Mouse (Mus musculus): ENCODE results near the gene Oprd1. TPM values are rescaled to one million over a fixed set of nuclear protein-coding genes. Genes with fewer than 3 reads are reported as not detected.

Oprd1 gene
- total RNA-seq (2021), result under 1 TPM; 0.07 TPM
- long read RNA-seq, experiment 1, result 0 reads
- long read RNA-seq, experiment 2, result 0 reads

DNA sequence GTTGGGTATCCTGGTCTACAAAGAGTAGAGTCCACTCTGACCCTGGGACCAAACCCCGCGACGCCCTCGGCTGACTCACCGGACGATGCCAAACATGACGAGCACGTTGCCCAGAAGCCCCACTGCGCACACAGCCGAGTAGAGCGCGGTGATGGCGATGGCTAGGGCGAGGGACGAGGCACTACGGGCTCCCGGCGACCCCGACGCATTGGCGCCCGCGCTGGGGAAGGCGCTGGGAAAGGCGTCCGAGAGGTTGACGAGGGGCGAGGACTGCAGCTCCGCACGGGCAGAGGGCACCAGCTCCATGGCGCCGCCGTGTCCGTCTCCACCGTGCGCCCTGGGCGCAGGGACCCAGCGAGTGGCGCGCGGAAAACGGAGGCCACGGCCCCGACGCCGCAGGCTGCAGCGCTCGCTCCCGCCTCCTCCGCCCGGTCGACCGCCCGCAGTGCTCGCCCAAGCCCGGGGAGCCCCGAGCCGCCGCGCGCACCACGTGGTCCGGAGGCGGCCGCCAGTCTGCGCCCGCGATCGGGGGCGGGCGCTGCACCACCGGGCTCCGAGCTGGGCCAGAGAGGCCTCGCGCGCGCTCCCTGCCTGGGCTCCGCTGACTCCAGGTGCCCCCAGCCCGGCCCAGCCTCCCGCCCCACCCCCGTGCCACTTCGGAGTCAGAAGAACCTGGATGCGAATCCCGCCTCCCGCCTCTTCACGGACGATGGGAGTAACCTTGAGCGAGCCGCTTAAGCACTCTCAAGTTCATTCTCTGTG is at the start of gene Oprd1:
Oprd1 (minus strand) TSS at position 407 of the 762 bp plus-strand sequence.
- DNase-seq (ENCODE audit: low spot score), result no peak

DNA sequence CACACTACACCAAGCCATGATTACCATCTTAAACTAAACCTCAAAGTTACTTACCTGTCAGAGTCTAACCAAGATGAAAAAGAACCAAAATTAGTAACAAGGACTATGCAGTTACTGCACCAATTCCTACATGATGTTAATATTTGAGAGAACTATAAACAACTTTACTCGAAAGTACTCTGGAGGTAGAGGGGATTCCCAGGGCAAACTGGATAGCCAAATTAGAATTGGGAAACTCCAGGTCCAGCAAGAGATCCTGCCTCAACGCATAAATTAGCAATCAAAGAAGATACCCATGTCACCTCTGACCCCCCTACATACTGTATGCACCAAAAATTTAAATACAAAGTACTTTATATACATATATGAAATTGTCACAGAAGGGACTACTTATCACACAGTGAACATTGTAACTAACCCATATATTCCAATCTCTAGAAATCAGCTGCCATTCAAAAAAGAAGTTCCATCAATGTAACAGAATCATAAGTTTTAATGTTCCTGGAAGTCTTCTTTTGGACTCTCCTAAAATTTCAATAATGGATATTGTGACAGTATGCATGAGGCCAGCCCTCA is 43.6 kb upstream of the Oprd1 start:
- DNase-seq (ENCODE audit: low spot score), result no peak

DNA sequence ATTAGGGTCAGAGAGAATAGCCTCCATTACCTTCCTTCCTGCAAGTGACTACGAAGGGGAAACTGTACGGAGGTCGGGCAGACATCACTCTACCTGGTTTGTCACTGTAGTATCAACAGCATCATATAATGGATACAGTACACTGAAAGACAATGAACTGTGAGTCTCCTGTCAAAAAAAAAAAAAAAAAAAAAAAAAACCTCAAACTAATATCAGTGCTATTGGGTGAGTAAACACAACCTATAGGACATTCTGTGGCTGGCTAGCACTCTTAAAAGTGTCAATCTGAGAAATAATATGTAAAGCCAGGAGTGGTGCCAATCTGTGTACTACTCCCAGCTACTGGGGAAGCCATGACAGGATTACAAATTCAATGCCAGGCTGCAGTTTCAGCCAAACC is 38.9 kb upstream of the Oprd1 start:
- DNase-seq (ENCODE audit: low spot score), result no peak

DNA sequence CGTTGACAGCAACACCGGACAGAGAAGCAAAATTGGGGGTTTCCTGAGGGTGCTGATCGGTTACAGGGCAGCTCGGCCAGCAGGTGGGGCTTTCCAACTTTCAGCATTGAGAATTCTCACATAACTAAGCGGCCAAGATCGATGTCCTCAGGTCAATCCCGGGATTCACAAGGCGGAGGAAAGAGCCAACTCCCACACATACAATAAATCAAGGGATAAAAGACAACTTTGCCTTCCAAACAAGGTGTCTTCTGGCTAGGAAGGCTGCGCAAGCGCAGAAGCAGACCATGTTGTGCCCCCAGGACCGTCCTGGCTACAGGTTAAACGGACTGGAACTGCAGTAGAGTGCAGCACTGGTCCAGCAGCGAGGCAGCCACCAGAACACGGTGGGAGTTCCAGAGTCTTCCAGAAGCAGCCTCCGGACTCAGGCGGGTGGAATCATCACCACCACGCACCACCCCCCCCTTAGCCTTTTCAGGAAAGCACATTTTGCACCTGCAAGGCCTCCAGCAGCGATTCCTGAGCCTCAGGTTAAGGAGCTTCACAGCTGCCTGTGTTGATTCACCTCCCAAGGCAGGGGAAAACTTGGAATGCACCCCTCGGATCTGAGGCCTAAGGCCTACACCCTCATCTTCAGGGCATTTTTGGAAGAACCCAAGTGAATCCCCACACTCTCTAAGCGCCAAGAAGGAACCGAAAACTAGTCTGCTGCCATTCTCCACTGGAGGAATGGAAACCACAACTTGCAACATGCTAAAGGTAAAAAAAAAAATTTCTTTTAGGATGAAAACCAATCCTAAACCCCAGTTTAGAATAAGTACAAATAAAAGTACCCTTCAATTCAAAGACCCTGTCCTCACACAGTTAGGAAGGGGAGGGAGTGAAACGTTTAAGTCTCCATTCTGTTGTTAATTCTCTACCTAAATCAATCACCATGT is 37.7 kb upstream of the Oprd1 start:
- no peak for DNase-seq (ENCODE audit: low spot score)

DNA sequence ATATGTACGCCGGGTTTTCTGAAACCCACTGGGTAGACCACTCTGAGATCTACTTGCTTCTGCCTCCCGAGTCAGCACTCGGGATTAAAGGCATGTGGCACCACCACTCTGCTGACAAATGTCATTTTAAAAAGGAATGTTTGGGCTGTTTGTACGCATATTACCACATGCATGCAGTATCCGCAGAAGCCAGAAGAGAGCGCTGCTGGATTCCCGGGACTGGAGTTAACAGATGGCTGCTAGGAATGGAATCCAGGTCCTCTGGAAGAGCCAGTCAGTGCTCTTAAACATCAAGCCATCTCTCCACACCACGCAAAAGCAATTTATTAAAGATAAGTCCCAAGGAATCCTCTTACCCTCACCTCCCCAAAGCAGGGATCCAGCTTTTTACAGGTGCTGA is 36.4 kb upstream of the Oprd1 start:
- no peak for DNase-seq (ENCODE audit: low spot score)

DNA sequence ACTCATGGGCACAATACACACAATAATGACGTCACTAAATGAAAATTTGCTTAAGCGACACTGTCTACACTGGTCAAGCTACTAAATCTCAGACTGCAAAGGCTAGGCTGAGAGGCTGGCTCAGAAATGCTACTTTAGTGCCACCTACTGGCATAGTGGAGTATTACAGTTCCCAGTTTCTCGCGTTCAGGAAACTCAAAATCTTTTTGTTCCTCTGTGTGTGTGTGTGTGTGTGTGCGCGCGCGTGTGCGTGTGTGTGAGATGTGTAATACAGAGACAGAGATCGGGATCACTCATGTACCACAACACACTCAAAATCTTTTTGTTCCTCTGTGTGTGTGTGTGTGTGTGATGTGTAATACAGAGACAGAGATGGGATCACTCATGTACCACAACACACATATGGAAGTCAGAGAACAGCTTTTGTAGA is 34.4 kb upstream of the Oprd1 start:
- DNase-seq (ENCODE audit: low spot score), result peak; percentile 72

DNA sequence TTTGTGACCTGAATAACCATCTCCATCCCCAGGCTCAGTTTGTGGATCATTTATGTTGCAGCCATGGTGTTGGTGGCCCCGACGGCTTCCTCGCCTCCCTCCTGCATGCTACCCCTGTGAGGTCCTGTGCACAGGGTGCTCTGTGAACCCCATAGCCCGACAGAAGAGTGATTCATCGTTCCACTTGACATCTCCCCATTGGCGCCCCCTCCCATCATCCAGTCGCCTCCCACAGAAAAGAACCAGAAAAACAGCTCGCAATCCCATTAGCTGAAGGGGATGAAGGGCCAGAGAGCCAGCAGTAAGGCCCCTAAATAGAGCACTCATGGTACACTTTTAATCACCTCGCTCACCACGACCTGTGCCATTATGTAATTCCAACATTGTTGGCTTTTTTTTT is 32.2 kb upstream of the Oprd1 start:
- no peak for DNase-seq (ENCODE audit: low spot score)

DNA sequence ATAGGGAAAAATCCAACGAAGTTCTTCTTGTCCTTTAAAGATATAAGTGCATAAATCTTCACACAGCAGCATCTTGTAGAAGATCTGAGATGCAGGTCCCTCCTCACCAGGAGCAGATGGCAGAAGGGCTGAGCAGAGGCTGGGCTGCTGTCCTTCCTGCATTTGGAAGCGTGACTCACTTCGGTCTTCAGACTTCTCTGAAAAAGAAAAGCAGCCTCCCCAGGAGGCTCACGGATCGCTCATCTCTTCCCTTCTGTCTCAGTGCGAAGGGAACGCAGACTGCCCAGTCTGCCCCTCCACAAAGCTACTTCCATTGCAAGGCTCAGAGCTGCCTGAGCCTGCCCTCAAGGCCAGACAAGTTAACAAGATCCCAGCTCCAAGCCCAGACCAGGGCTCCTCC is 26.6 kb upstream of the Oprd1 start:
- DNase-seq (ENCODE audit: low spot score), result no peak

DNA sequence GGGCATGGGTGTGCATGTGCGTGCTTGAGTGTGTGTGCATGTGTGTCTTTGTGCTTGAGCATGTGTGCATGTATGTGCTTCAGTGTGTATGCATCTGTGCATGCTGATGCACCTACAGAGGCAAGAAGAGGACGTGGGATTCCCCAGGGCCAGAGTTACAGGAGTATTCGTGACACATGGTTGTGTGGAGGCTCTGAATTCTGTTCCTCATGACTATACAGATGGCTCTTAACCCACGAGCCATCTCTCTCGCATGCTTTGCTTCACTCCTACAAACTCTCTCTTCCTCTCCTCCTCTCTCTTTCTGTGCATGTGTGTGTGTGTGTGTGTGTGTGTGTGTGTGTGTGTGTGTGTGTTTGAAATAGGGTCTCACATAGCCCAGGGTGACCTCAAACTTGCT is 25.5 kb upstream of the Oprd1 start:
- DNase-seq (ENCODE audit: low spot score), result no peak

DNA sequence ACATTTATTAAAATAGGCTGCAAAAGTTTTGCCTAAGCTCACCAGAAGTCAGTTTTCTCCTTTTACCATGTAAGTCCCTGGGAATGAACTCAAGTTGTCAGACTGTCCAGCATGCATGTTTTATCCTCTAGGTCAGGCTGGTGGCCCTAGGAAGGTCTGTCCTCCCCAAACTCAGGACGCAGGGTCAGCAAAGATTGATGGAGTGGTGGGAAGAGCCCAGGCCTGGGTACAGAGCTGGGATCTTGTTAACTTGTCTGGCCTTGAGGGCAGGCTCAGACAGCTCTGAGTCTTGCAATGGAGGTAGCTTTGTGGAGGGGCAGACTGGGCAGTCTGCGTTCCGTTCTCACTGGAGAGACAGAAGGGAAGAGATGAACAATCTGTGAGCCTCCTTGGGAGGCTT is 25.0 kb upstream of the Oprd1 start:
- DNase-seq (ENCODE audit: low spot score), result no peak

DNA sequence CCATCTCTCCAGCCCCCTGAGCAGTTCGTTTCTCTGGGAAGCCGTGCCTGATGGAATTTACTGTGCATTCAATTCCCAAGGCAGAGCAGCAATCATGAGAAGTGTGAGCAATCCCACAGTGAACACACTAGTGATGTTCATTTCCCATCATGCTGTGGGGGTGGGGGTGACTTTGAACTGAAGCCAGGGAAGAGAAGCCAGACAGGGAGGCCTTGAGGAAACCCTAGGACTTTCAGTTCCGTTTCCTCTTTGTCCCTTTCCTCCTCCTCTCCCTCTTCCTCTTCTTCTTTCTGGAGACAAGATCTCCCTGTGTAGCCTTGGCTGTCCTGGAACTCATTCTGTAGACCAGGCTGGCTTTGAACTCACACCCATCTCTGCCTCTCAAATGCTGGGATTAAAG is 23.1 kb upstream of the Oprd1 start:
- no peak for DNase-seq (ENCODE audit: low spot score)

DNA sequence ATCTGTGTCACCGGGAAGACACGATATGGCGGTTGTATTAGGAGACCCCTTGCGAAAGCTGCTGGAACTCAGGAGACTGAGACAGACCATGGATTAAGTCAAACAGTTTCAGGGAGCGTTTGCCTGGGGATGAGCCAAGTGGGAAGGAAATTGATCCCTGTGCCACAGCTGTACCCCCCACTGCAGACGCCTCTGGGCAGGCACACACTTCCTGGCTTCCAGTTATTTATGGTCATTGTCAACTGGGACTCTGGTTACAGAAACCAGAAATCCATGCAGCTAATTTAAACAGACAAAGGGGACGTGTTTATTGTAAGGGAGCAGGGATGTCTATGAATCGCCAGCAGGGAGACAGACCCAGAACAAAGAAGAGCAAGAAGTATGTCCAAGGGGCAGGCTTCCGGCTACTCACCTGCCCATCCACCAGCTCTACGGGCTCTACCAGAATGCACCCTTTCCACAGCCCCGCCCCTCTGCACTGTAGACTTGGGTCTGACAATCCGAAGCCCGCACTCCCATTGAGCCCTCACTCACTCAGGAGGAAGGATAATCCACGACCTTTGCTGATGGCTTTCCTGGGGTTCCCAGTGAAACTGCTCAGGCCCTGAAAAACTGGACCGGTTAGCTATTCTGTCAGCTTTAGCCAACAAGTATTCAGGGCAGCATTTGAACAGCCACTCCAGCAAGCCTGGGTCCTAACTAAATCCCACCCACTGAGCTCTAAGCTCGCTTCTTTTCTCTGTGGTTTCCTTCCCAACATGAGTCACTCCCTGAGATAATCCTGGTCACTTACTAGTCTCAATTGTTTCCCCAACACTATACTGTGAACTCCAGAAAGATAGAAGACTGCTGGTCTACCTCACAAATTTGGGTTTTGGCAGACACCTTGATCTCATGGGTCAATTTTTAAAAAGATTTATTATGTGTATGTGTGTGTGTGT is 22.3 kb upstream of the Oprd1 start:
- DNase-seq (ENCODE audit: low spot score), result no peak

DNA sequence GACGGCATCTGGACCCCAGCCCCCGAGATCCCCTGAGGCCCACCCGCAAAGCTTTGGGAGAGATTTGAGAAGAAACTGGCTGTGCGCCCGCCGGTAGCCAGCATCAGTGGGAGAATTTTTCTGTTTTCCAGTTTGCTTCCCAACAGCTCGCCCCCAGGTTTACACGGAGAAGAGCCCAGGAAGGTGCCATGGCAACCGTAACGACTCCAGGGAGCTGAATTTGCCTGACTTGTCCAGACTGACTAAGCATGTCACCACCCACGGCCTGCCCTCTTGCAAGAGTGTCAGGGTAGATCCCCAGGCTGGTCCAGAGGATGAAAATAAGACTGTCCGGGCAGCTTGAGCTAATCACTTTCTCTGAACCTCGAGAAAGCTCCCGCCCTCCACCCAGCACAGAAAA is 21.4 kb upstream of the Oprd1 start:
- no peak for DNase-seq (ENCODE audit: low spot score)

DNA sequence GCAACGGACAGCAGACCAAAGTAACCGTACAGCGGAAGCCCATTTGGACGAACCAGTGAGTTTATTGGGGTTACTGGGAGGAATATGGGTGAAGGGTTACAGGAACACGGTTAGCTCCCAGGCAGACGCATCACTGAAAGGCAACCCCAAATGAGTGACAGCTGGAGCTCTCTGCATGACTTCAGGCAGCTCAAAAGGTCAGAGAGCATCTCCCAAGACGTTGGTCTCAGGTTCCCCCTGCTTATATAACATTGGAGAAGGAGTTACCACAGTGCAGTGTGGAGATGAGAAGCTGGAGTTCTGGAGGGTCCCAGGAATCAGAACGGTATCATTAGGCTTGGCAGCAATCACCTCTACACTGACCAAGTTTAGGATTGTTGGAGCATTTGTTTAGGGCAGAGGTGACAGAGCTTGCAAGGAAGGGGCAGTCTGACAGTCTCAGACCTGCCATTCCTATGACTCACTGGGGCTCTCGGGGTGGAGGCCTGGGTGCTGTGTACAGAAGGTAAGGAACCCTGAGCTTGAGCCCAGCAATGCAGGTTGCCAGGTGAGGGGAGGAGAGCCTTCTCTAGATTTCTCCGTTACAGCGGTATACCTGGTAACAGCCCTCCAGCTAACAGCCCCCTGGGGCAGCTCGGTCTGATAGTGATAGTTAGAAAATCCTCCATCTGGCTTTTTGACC is 12.8 kb upstream of the Oprd1 start:
- DNase-seq (ENCODE audit: low spot score), result peak; percentile 36

DNA sequence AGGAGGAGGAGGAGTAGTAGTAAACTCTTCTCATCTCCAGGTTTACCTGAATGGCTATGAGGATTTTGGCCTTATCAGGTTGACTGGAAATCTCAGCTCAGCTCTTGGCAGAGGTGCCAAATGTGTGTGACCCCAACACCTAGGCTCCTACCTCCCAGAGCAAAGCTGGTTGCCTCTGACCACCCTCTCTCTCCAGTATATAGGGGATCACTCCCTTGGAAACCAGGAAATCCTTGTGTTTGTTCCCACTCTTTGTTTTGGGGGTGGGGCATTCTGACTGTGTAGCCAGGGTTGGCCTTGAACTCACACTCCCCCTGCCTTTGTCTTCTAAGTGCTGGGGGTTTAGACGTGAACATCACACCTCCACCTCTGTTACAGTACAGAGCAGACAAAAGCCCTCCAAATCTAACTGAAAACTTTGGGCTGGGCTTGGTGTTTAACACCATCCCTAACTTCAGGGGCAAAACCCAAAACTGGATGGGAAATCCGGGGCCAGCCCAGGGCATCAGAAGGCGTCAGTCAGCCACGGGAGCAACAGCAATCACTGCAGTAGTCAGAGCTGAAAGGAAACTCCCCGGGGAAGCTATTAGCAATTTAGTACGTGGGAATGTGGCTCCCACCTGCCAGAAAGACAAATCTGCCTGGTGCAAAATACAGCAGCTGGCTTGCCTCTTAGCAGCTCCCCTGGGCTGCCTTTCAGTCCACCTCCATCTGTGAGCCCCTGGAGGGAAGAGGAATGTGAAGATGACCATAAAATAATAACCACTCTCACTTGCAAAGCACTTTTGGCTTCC is 10.8 kb upstream of the Oprd1 start:
- no peak for DNase-seq (ENCODE audit: low spot score)

DNA sequence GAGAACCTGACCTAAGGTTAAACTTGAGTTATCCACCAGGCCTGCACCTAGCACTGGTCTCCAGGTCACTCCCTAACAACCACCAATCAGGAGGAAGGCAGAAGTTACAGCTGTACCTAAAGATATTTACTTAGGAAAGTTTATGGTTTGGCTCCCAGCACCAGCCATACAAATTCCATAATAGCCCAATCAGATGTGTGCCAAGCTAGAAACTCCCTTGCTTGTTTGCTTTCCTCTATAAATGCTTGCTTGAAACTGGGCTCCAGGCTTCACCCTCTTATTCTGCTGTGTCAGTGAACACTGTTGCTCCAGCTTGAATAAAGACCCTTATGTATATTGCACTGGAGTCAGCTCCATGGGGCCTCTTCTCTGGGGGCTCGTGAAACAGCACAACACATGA is 7.4 kb upstream of the Oprd1 start:
- DNase-seq (ENCODE audit: low spot score), result no peak

DNA sequence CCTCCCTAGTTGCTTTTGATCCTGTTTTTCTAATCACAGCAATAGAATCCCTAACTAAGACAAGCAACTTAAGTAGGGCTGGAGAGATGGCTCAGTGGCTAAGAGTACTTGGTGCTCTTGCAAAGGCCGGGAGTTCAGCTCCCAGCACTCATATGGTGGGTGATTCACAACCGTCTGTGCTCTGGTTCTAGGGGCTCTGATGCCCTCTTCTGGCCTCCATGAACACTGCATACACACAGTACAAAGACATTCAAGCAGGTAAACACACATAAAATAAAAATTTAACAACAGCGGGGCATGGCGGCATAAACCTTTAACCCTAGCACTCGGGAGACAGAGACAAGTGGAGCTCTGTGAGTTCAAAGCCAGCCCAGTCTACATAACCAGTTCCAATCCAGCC is 1.9 kb upstream of the Oprd1 start:
- DNase-seq (ENCODE audit: low spot score), result no peak

DNA sequence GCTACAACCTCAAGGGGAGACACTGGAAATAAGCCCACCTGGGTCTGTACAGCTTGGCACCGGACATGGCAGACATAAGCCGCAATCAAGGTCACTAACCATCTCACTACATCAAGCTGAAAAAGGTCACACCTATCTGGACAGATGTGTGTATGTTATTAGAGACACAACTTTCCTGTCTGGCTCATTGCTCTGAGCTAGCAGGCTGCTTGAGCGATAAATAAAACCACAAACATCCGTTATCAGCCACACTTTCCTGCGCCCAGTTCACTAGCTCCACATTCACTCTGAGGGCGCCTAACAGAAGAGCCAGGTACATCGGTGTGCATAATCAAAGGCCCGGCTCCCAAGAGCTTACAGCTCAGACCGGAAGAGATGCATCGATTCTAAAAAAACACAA is 806 bp upstream of the Oprd1 start:
- DNase-seq (ENCODE audit: low spot score), result no peak

DNA sequence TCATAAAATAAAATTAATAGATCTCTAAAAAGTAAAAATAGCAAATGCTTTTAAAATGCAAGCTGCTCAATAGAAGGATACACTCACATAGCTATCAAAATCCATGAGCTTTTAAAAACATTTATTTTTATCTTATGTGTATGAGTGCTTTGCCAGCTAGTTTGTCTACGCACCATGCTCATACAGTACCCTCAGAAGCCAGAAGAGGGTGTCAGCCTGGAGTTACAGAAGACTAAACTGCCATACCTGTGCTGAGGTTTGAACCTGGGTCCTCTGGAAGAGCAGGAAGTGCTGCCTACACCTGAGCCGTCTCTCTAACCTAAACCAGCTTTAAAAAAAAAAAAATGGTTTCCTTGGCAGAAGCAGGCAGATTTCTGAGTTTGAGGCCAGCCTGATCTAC is 5.6 kb downstream of the Oprd1 start:
- no peak for DNase-seq (ENCODE audit: low spot score)

DNA sequence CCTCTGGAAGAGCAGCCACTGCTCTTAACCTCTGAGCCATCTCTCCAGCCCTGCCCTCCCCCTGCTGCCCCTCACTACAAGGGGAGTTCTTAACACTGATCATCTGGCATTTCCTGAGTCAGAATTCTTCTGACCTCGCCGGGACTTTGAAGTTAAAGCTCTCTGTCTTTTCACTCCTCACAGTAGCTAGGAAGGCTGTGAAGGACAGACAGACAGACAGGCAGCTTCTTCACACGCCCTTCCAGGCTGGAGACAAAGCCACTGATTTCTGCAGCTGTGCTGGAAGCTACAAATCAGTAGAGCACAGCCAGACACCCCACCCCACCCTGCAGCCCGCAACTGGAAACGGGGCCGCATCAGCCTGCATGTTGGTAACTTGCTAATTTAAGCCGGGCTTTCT is 7.3 kb downstream of the Oprd1 start:
- no peak for DNase-seq (ENCODE audit: low spot score)
